Mouse (Mus musculus) myocyte (in vitro differentiated cells): ENCODE measurements around the gene Fgd6. TPM values are rescaled to one million over a fixed set of nuclear protein-coding genes. Genes with fewer than 3 reads are reported as not detected.

ENCODE experiments used
- H3K27me3 ChIP-seq: one replicate; pipeline ENCODE4 v1.6.1; 2011; ENCODE audit not compliant: control insufficient read depth, insufficient read depth, insufficient read length
- H3K36me3 ChIP-seq: one replicate; pipeline ENCODE4 v1.6.1; 2011; ENCODE audit not compliant: control insufficient read depth, insufficient read depth
- H3K4me2 ChIP-seq: one replicate; pipeline ENCODE4 v1.6.1; 2011; ENCODE audit warnings: low read depth, control low read depth
- H3K4me3 ChIP-seq: one replicate; pipeline ENCODE4 v1.5.1; 2011; ENCODE audit warnings: mild to moderate bottlenecking, control low read depth, moderate library complexity
- H3K79me2 ChIP-seq: one replicate; pipeline ENCODE4 v1.6.1; 2011; ENCODE audit not compliant: control insufficient read depth, insufficient read depth
- H3ac ChIP-seq: one replicate; pipeline ENCODE4 v1.6.1; 2011; ENCODE audit not compliant: control insufficient read depth, insufficient read length
- CEBPB ChIP-seq: IDR thresholded peaks from 2 replicates; pipeline ENCODE4 v1.6.1; 2011; ENCODE audit warnings: mild to moderate bottlenecking, moderate library complexity; ENCODE audit not compliant: poor library complexity, insufficient read depth, severe bottlenecking
- E2F4 ChIP-seq: IDR thresholded peaks from one replicate; pipeline ENCODE4 v1.6.1; 2011; ENCODE audit warnings: mild to moderate bottlenecking, control low read depth, moderate library complexity; ENCODE audit not compliant: insufficient read depth
- MAX ChIP-seq: IDR thresholded peaks from one replicate; pipeline ENCODE4 v1.6.1; 2011; ENCODE audit warnings: low read depth, mild to moderate bottlenecking, control low read depth
- MYOD1 ChIP-seq, 3 experiments: IDR thresholded peaks; one replicate each; pipeline ENCODE4 v1.6.1; 2011; ENCODE audit warnings: control low read depth in 2 of 3, low read depth in 2 of 3, mild to moderate bottlenecking in 2 of 3, moderate library complexity in 1 of 3; ENCODE audit not compliant: insufficient read length in 2 of 3, control insufficient read depth in 1 of 3
- MYOG ChIP-seq, 3 experiments: IDR thresholded peaks; one replicate each; pipeline ENCODE4 v1.6.1; 2011; ENCODE audit warnings: control low read depth in 2 of 3, low read depth in 2 of 3, mild to moderate bottlenecking in 2 of 3; ENCODE audit not compliant: insufficient read length in 2 of 3, control insufficient read depth in 1 of 3, insufficient read depth in 1 of 3
- POLR2A ChIP-seq: IDR thresholded peaks from one replicate; pipeline ENCODE4 v1.6.1; 2011; ENCODE audit warnings: low read depth, mild to moderate bottlenecking, control low read depth, moderate library complexity; ENCODE audit not compliant: insufficient read length
- POLR2AphosphoS2 ChIP-seq: IDR thresholded peaks from one replicate; pipeline ENCODE4 v1.6.1; 2011; ENCODE audit warnings: low read depth, control low read depth; ENCODE audit not compliant: insufficient read length
- REST ChIP-seq: IDR thresholded peaks from one replicate; pipeline ENCODE4 v1.6.1; 2011; ENCODE audit warnings: mild to moderate bottlenecking, control low read depth, moderate library complexity; ENCODE audit not compliant: insufficient read depth, insufficient read length
- SRF ChIP-seq: IDR thresholded peaks from one replicate; pipeline ENCODE4 v1.6.1; 2011; ENCODE audit warnings: low read depth; ENCODE audit not compliant: control insufficient read depth, insufficient read length
- TCF12 ChIP-seq: IDR thresholded peaks from one replicate; pipeline ENCODE4 v1.6.1; 2011; ENCODE audit warnings: mild to moderate bottlenecking, control low read depth; ENCODE audit not compliant: poor library complexity, insufficient read depth, severe bottlenecking
- TCF3 ChIP-seq: IDR thresholded peaks from one replicate; pipeline ENCODE4 v1.6.1; 2011; ENCODE audit warnings: low read depth, control low read depth; ENCODE audit not compliant: insufficient read length
- USF1 ChIP-seq: IDR thresholded peaks from one replicate; pipeline ENCODE4 v1.6.1; 2011; ENCODE audit warnings: low read depth, mild to moderate bottlenecking, control low read depth, moderate library complexity
- polyA plus RNA-seq: library from polyadenylated mRNA; unstranded; fragments of >200 nt; fragmentation: generic; extraction: Trizol; gene quantifications from one replicate; pipeline ENCODE4 v1.2.1, GENCODE M21; 2012; ENCODE audit warnings: missing spikeins

Fgd6 gene
- polyA plus RNA-seq, 1 experiment, result 1.7 TPM

DNA sequence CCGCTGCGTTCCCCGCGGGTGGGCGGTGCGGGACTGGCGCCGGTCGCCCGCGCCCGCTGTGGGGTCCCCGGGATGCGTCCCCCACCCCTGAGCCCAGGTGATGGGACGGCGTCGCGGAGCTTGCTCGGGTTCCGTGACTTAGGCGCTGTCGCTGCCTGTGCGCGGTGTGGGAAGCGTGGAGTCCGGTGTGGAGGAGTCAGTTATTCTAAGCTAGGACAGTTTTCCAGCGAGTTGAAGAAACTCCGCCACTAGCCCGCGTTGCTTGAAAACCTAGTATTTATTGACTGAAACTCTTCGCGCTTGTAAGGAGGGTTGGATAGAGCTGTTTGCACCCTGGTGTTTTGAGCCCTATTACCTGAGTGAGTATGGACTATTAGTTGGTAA, 566 bp downstream of the Fgd6 start:
- H3K4me2 ChIP-seq, result peak overlapping the region; percentile 76

DNA sequence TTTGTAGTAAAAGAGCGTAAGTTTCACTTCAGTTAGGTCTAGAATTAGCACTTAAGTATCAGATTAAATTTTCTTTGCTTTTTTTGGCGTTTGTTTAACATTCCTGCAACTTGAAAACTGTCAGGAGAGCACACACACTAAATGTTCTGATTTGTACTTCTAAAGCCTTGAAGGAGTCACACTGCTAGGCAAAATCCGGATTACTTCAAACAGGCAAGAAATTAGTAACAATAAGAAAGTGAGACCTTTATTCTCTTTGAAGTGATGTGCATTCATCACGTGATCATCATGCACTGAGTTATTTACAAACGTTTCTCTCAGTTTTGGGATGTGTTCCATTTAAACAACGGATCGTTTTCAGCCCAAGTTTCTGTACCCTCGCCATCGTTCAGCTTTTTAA, 1.4 kb downstream of the Fgd6 start:
- Histone ChIP-seq H3K4me2 (peak overlapping the region; percentile 76), H3K27me3 (no peaks in the 10 kb centered on the region), H3ac (no peak overlapping the region), H3K79me2 (peaks cover 41% of the 10 kb centered on the region), H3K4me3 (peak overlapping the region; percentile 94), H3K36me3 (no peaks in the 10 kb centered on the region)
- TF ChIP-seq POLR2A (no peak), USF1 (peak; percentile 92)

More for the DNA sequence above, 566 bp downstream of the Fgd6 start:
- H3ac ChIP-seq, result peak overlapping the region; percentile 70
- H3K27me3 ChIP-seq, result no peaks in the 10 kb centered on the region
- no peak for TF ChIP-seq SRF
- no peak for TF ChIP-seq POLR2A
- no peak for TF ChIP-seq MYOG (IDR thresholded peaks at IDR 0.05; ENCODE audit: control insufficient read depth in 1 of 3, insufficient read depth in 1 of 3, insufficient read length in 2 of 3, low read depth in 2 of 3)
- no peak for TF ChIP-seq TCF12
- no peak for TF ChIP-seq REST
- TF ChIP-seq MYOD1 (IDR thresholded peaks at IDR 0.05; ENCODE audit: control insufficient read depth in 1 of 3, insufficient read length in 2 of 3, low read depth in 2 of 3), result no peak
- TF ChIP-seq MAX, result no peak
- no peak for TF ChIP-seq POLR2AphosphoS2
- peaks cover 44% of the 10 kb centered on the region for H3K79me2 ChIP-seq
- no peaks in the 10 kb centered on the region for H3K36me3 ChIP-seq
- H3K4me3 ChIP-seq, result peak overlapping the region; percentile 94

- peaks cover 39% of the 10 kb centered on the region for H3K79me2 ChIP-seq
- H3K4me2 ChIP-seq, result peak overlapping the region; percentile 76
- TF ChIP-seq POLR2A (no peak), MYOD1 (IDR thresholded peaks at IDR 0.05; ENCODE audit: control insufficient read depth in 1 of 3, insufficient read length in 2 of 3, low read depth in 2 of 3) (no peak), MAX (no peak), TCF12 (no peak), POLR2AphosphoS2 (no peak), TCF3 (no peak), USF1 (no peak), REST (no peak), SRF (no peak), E2F4 (no peak), CEBPB (no peak), MYOG (IDR thresholded peaks at IDR 0.05; ENCODE audit: control insufficient read depth in 1 of 3, insufficient read depth in 1 of 3, insufficient read length in 2 of 3, low read depth in 2 of 3) (no peak)
- no peak overlapping the region for H3ac ChIP-seq
- H3K4me3 ChIP-seq, result peak overlapping the region; percentile 94
- no peaks in the 10 kb centered on the region for H3K36me3 ChIP-seq
- no peaks in the 10 kb centered on the region for H3K27me3 ChIP-seq
Measured at GRCm38 (mm10) chr10:94037596-94037995, 1.8 kb downstream of the Fgd6 start.

DNA sequence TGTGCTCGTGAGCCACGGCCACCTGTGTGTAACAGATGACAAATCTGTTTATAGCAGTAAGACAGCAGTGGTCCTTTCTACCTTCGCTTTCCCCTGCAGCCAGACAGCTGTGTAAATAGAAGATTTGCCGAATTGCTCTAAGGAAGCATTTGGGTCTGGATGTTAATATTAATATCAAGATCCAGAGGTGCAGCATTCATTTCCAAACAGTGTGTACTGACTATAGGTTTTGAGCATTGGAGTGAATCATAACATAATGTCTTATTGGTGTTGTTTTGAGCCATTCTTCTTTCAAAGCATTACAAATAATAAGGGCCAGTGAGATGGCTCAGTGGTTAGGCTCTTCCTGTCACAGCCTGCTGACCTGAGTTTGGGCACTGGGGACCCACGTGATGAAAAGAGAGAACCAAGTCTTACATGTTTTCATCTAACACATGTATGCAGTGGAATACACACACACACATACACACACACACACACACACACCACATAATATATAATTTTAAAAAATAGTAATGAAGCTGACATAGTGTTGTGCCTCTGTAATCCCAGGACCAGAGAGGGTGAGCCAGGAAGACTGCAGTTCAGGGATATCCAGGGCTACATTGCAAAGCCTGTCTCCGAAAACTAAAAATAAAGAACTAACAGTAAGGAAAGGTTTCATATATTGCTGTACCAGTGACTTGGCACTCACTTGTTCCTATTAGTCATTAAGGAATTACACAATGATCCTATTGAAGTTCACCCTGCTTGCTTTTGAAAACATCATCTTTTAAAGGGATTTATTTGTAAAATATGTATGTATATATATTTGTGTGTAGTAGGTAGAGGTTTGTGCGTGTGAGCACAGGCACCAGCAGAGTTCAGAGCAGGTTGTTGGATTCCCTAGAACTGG, 2.8 kb downstream of the Fgd6 start:
- Histone ChIP-seq H3K4me3 (no peak overlapping the region), H3K4me2 (peak overlapping the region; percentile 53)
- TF ChIP-seq MYOD1 (IDR thresholded peaks at IDR 0.05; ENCODE audit: control insufficient read depth in 1 of 3, insufficient read length in 2 of 3, low read depth in 2 of 3), result peak in 1 of 3 experiments; percentile 50
- TF ChIP-seq MYOG (IDR thresholded peaks at IDR 0.05; ENCODE audit: control insufficient read depth in 1 of 3, insufficient read depth in 1 of 3, insufficient read length in 2 of 3, low read depth in 2 of 3), result peak in 1 of 3 experiments; percentile 8
- no peak for TF ChIP-seq E2F4

GRCm38 (mm10) chr10:94043908-94044307, 8.1 kb downstream of the Fgd6 start:
- H3K36me3 ChIP-seq, result no peaks in the 10 kb centered on the region
- no peaks in the 10 kb centered on the region for H3K27me3 ChIP-seq
- no peak overlapping the region for H3K4me2 ChIP-seq
- peaks cover 4% of the 10 kb centered on the region for H3K79me2 ChIP-seq
- no peak for TF ChIP-seq CEBPB
- no peak overlapping the region for H3ac ChIP-seq
- H3K4me3 ChIP-seq, result no peak overlapping the region

More for the DNA sequence above, 2.8 kb downstream of the Fgd6 start:
- H3K36me3 ChIP-seq, result no peaks in the 10 kb centered on the region
- H3K79me2 ChIP-seq, result peaks cover 29% of the 10 kb centered on the region
- H3K27me3 ChIP-seq, result no peaks in the 10 kb centered on the region
- no peak overlapping the region for H3ac ChIP-seq
